Mouse (Mus musculus) liver, postnatal 0 days (tissue): ENCODE measurements around the gene Gnat2. TPM values are rescaled to one million over a fixed set of nuclear protein-coding genes. Genes with fewer than 3 reads are reported as not detected.
A peak's percentile ranks its signal among the peaks of the same experiment; 100 is the strongest.

Experiments
- ATAC-seq: fragments of 200-750 bp; cut with Nextera tagmentation; 2 replicates; pipeline ENCODE4 v1.8.0; 2017; ENCODE audit warnings: mild to moderate bottlenecking, moderate library complexity
- DNase-seq: peaks from one replicate; pipeline ENCODE4 v3.0.0-alpha.2; 2016
- H3K27ac ChIP-seq: fragments of 300-500 bp; sonication (generic); 2 replicates; pipeline ENCODE4 v1.5.1; 2014; ENCODE audit warnings: antibody characterized with exemption, moderate library complexity, mild to moderate bottlenecking, low read depth
- H3K27me3 ChIP-seq: fragments of 300-500 bp; sonication (generic); 2 replicates; pipeline ENCODE4 v1.6.1; 2014; ENCODE audit warnings: low read length, control low read depth, mixed read lengths; ENCODE audit not compliant: insufficient read depth
- H3K36me3 ChIP-seq: fragments of 300-500 bp; sonication (generic); replicated peaks from 2 replicates; pipeline ENCODE4 v1.6.1; 2014; ENCODE audit warnings: mild to moderate bottlenecking, control low read depth, low read length, moderate library complexity, mixed read lengths; ENCODE audit not compliant: insufficient read depth
- H3K4me1 ChIP-seq: fragments of 300-500 bp; sonication (generic); 2 replicates; pipeline ENCODE4 v1.6.1; 2014; ENCODE audit warnings: antibody characterized with exemption, mild to moderate bottlenecking, control low read depth; ENCODE audit not compliant: insufficient read depth
- H3K4me2 ChIP-seq: fragments of 300-500 bp; sonication (generic); 2 replicates; pipeline ENCODE4 v1.6.1; 2014; ENCODE audit warnings: low read depth, mild to moderate bottlenecking, low read length, moderate library complexity, mixed read lengths
- H3K4me3 ChIP-seq: fragments of 300-500 bp; sonication (generic); 2 replicates; pipeline ENCODE4 v1.5.1; 2014; ENCODE audit warnings: low read depth, low read length
- H3K9ac ChIP-seq: fragments of 300-500 bp; sonication (generic); replicated peaks from 2 replicates; pipeline ENCODE4 v1.6.1; 2014; ENCODE audit warnings: mild to moderate bottlenecking, moderate library complexity
- H3K9me3 ChIP-seq: fragments of 300-500 bp; sonication (generic); 2 replicates; pipeline ENCODE4 v1.6.1; 2016; ENCODE audit warnings: mild to moderate bottlenecking, control low read depth, low read length, mixed read lengths
- CTCF ChIP-seq: sonication (generic); IDR thresholded peaks from 2 replicates; pipeline ENCODE4 v1.5.1; 2016; ENCODE audit warnings: antibody characterized with exemption, low read depth
- EP300 ChIP-seq: IDR thresholded peaks from 2 replicates; pipeline ENCODE4 v1.6.1; 2016; ENCODE audit warnings: antibody characterized with exemption, low read depth, mild to moderate bottlenecking
- WGBS: fragments of 180-500 bp; shearing (Covaris S2); extraction: QIAGEN DNeasy Blood & Tissue Kit; methylation state at CpG from one replicate; pipeline ENCODE4 v1.1.7; 2014; ENCODE audit not compliant: insufficient replicate concordance; 5-methylcytosine and 5-hydroxymethylcytosine counted together
- polyA plus RNA-seq: library from polyadenylated mRNA; unstranded; fragments of >200 nt; fragmentation: Nextera tagmentation; extraction: Ambion mirVana; gene quantifications from 2 replicates; pipeline ENCODE4 v1.2.1, GENCODE M21; 2015

Gnat2 gene
- polyA plus RNA-seq, 1 experiment from 2014 or later = 1.7 TPM

DNA sequence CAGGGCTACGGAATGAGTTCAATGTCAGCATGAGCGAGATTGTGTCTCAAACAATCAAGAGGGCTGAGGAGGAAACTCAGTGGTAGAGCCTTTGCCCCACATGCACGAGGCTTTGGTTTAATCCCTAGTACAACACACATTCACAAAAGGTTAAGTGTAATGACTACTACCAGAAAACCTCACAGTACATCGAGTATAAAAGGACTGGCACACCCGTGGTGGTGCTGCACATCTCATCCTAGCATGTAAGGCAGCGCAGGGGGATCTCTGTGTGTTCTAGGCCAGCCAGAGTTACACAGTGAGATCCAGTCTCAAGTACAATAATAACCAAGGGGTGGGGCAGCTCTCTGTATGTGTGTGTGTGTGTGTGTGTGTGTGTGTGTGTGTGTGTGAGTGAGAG is 24.9 kb downstream of the Gnat2 start:
- H3K27ac ChIP-seq = no peak overlapping the region
- no peak for TF ChIP-seq EP300
- no peak for TF ChIP-seq CTCF
- peaks cover 11% of the 10 kb centered on the region for H3K4me1 ChIP-seq
- DNase-seq (no peak), ATAC-seq (no peak)
- no peak overlapping the region for H3K4me2 ChIP-seq
- H3K9me3 ChIP-seq = no peaks in the 10 kb centered on the region
- no peaks in the 10 kb centered on the region for H3K27me3 ChIP-seq
- 89% methylated on average over 6 of the region's 6 CpGs for WGBS
- H3K9ac ChIP-seq = no peak overlapping the region
- peaks cover 70% of the 10 kb centered on the region for H3K36me3 ChIP-seq
- H3K4me3 ChIP-seq = no peak overlapping the region

GRCm38 (mm10) chr3:108121101-108121500 is 28.5 kb downstream of the Gnat2 start:
- Histone ChIP-seq H3K27ac (no peak overlapping the region; the same call in 1 of the 2 replicates), H3K4me3 (no peak overlapping the region), H3K9ac (no peak overlapping the region), H3K36me3 (peaks cover 59% of the 10 kb centered on the region), H3K4me1 (peaks cover 17% of the 10 kb centered on the region), H3K4me2 (no peak overlapping the region), H3K27me3 (no peaks in the 10 kb centered on the region), H3K9me3 (no peaks in the 10 kb centered on the region)
- WGBS = 83% methylated on average over 3 of the region's 3 CpGs
- no peak for DNase-seq
- no peak for ATAC-seq
- TF ChIP-seq EP300 (no peak), CTCF (no peak)

DNA sequence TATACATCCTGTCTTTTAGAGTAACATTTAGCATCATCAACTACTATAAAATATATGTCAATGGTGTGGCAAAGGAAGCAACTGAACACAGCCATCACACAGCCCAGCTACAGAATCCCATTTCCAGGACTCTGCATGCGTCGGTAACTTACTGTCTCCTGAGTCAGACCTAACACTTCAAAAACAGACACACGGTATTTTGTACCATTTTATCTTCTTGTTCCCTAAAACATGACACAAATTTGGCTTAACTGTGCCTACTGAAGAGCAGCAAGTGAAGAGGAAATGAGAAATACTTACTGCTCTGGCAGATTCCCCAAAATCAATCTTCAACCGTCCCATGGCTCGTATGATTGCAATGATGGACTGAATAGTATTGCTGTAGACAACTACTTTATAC is 30.7 kb downstream of the Gnat2 start:
- Histone ChIP-seq H3K27me3 (no peaks in the 10 kb centered on the region), H3K4me2 (no peak overlapping the region), H3K4me3 (no peak overlapping the region), H3K36me3 (peaks cover 47% of the 10 kb centered on the region), H3K27ac (no peak overlapping the region), H3K4me1 (peaks cover 26% of the 10 kb centered on the region), H3K9me3 (no peaks in the 10 kb centered on the region), H3K9ac (no peak overlapping the region)
- TF ChIP-seq CTCF (no peak), EP300 (no peak)
- 84% methylated on average over 5 of the region's 5 CpGs for WGBS
- ATAC-seq (no peak), DNase-seq (no peak)

- H3K27me3 ChIP-seq = no peaks in the 10 kb centered on the region
- DNase-seq = no peak
- H3K36me3 ChIP-seq = peaks cover 38% of the 10 kb centered on the region
- WGBS = 20% methylated on average over 1 of the region's 1 CpGs
- no peak overlapping the region for H3K4me3 ChIP-seq
- TF ChIP-seq EP300 (no peak), CTCF (no peak)
- H3K9ac ChIP-seq = no peak overlapping the region
- peaks cover 35% of the 10 kb centered on the region for H3K4me1 ChIP-seq
- no peak overlapping the region for H3K4me2 ChIP-seq
- H3K27ac ChIP-seq = no peak overlapping the region
- no peaks in the 10 kb centered on the region for H3K9me3 ChIP-seq
- no peak for ATAC-seq
Observed at GRCm38 (mm10) chr3:108124131-108124530, 31.5 kb downstream of the Gnat2 start.

GRCm38 (mm10) chr3:108126327-108126726 is 33.7 kb downstream of the Gnat2 start:
- Histone ChIP-seq H3K4me2 (no peak overlapping the region), H3K9me3 (no peaks in the 10 kb centered on the region), H3K9ac (no peak overlapping the region), H3K4me3 (no peak overlapping the region), H3K27ac (no peak overlapping the region), H3K36me3 (peaks cover 21% of the 10 kb centered on the region), H3K4me1 (peaks cover 49% of the 10 kb centered on the region), H3K27me3 (no peaks in the 10 kb centered on the region)
- DNase-seq (no peak), ATAC-seq (no peak)
- WGBS = 85% methylated on average over 3 of the region's 3 CpGs
- no peak for TF ChIP-seq EP300
- no peak for TF ChIP-seq CTCF

DNA sequence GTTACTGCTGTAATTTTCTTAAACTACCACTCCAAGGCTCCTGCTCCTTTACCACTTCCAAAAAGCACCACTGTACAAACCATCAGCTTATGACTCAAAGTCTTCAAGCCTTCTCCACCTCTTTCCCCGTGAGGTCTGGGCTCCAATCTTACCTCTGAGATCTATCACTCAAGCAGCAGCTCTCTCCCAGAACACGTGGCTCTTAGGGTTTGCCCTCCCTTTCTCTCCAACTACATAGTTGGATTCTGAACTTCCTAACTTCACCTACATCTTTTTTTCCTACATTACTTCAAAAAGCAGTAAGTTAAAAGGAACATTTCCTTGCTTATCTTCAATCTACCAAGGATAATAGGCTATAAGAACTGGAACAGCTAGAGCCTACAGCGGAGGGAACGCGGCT is 35.9 kb downstream of the Gnat2 start:
- TF ChIP-seq CTCF = no peak
- TF ChIP-seq EP300 = no peak
- peaks cover 62% of the 10 kb centered on the region for H3K4me1 ChIP-seq

DNA sequence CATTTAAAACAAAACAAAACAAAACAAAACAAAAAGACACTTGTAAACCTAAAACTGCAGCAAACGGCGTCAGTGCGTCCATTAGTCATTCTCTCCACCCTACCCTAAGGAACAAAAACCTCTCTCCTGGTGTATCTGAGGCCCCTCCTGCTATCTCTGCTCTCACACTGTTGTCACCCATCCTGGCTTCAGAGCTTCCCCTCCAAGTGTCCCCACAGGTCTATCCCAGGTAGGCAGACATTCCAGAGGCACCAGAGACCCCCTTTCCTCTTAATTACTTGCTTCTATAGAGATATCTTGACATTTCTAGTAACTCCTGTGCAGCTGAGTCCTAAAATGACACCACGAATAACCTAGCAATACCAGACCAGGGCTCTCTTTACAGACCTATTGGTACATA is 36.8 kb downstream of the Gnat2 start:
- H3K4me2 ChIP-seq = peak overlapping the region; percentile 3; the same call in 1 of the 2 replicates

More for the DNA sequence above, 35.9 kb downstream of the Gnat2 start:
- Histone ChIP-seq H3K9ac (no peak overlapping the region), H3K36me3 (peaks cover 2% of the 10 kb centered on the region), H3K4me3 (no peak overlapping the region), H3K4me2 (no peak overlapping the region), H3K27me3 (no peaks in the 10 kb centered on the region), H3K27ac (no peak overlapping the region), H3K9me3 (no peaks in the 10 kb centered on the region)
- DNase-seq (no peak), ATAC-seq (no peak)
- WGBS = 69% methylated on average over 5 of the region's 5 CpGs

More for the DNA sequence above, 36.8 kb downstream of the Gnat2 start:
- Histone ChIP-seq H3K9ac (no peak overlapping the region), H3K27me3 (no peaks in the 10 kb centered on the region), H3K9me3 (no peaks in the 10 kb centered on the region), H3K27ac (no peak overlapping the region), H3K4me1 (peaks cover 58% of the 10 kb centered on the region), H3K4me3 (no peak overlapping the region), H3K36me3 (0 out of 2 replicates have a peak, but pooled peaks cover 2% of the 10 kb centered on the region)
- ATAC-seq (no peak), DNase-seq (no peak)
- no peak for TF ChIP-seq EP300
- no peak for TF ChIP-seq CTCF
- 76% methylated on average over 4 of the region's 4 CpGs for WGBS
